Mouse (Mus musculus): ENCODE data around the gene Ajm1.

DNA sequence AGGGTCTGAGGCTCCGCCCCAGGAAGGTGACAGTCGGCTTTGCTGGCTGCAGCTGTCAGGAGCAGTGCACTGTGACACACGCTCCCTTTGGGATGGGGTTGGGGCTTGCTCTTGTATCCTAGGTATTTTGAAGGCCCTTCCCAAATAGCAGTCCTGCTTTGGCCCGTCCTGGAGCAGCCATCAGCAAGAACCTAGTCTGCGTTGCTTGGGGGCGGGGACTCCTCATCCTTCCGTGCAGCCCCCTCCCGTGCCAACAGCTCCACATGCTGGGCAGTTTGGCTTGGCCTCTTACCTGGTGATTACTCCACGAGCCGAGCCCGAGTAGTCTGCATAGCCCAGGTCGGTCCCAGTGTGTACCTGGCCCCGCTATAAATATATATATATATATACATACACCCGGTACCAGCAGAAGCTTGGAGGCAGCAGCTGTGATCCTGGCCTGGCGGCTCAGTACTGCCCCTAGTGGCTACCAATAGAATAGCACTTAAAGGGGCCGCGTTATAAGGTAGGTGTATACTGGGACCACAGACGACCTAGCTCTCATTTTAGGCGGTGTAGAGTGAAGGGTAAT, at the start of gene Ajm1:
- TF ChIP-seq CTCF (conservative IDR thresholded peaks at IDR 0.05; ENCODE audit: low read length) (peak; percentile 97), POU5F1 (IDR thresholded peaks at IDR 0.05; ENCODE audit: borderline replicate concordance, low read length) (no peak), NANOG (IDR thresholded peaks at IDR 0.05; ENCODE audit: borderline replicate concordance, low read length) (no peak)

All from E14TG2a.4 (cell line).